Mouse (Mus musculus): ENCODE results near the gene Noc4l.

The Noc4l gene

DNA sequence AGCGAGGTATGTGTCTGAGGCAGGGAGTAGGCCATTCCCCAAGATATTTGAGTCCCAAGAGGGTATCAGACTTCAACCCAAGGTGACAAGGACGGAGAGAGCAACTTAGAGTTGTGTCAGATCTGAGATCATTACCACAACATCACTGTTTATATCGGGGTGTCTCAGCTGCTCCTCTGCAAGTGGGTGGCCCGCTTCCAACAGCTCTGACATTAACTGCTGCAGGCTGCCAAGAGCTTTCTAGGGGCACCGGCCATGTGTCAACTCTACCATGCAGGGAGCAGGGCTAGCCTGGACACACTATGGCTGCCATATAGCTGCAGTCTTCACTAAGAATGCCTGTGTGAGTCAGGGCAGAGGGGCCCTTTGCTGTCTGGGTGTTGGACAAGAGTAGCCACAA is 43.3 kb downstream of the Noc4l start:
- intact Hi-C loops (cut with DNase I) = no loop called here

DNA sequence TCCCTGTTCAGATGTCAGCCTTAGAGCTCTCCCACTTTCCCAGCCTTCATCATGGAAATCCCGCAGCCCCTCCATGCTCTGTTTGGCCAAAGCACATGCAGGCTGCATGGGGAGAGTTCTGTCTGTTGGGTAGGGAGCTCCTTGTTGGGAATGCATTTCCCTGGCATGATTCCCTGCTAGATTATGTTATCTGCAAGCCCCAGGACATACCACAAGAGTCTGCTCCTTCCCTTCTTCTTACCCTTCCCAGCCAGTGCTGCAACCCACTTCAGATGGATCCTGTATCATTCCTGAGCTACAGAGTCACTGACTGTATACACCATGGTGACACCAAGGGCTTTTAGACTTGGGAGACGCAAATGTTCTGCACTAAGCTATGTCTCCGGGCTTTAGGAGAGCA is 43.8 kb downstream of the Noc4l start:
- intact Hi-C loops (cut with DNase I) = no loop called here

DNA sequence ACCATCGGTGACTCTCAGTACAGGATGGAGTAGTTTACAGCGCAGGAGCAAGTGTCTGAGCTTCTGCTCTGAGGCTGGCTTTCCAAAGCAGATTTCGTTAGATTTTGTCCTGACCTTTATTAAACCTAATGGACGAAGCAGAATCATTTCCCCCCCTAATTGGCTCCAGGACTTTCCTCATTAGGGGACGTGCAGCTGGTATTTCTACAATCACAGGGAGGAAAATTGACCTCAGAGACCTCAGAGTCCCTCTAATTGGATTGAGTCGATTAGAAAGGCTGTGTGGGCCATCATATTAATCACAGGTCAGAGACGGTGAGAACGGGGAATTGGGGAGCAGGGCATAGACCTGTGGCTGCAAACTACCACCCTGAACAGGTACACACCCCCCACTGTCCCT is 44.3 kb downstream of the Noc4l start:
- intact Hi-C loops (cut with DNase I) = no loop called here

DNA sequence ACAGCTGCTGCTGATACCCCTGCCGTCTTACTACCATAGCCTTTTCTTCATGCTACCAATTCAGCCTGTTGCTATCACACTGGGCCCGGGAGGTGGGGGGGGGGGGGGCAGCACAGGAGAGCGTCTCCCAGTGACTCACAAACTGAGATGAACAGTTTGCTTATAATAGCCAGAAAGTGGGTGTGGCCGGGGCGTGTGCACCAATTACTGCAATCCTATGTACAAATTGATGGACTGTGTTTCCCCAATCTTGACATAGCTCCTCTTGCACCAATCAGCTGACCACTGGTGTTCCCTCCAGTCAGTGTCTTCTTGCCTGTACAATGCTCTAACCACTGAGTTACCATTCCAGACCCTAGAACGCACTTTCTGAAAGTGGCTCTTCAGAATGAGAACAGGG is 44.9 kb downstream of the Noc4l start:
- intact Hi-C loops (cut with DNase I) = no loop called here

DNA sequence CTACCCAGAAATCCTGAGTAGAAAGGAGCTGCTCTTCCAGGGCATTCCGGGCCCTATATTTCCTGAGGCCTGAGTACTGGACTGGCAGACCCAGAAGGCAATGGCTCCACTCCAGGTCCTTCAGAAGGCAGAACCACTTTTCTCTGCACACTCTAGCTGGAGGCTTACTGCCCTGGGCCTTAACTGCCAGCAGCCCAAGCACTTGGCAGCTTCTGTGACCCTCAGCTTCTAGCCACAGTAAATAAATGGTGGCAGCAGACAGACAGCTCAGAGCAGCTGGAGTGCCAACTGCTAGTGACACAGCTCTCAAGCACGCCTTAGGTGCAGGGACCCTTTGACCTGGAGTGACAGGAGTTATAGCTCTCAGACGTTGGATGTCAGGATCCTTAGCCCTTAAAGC is 45.5 kb downstream of the Noc4l start:
- intact Hi-C loops (cut with DNase I) = no loop called here

DNA sequence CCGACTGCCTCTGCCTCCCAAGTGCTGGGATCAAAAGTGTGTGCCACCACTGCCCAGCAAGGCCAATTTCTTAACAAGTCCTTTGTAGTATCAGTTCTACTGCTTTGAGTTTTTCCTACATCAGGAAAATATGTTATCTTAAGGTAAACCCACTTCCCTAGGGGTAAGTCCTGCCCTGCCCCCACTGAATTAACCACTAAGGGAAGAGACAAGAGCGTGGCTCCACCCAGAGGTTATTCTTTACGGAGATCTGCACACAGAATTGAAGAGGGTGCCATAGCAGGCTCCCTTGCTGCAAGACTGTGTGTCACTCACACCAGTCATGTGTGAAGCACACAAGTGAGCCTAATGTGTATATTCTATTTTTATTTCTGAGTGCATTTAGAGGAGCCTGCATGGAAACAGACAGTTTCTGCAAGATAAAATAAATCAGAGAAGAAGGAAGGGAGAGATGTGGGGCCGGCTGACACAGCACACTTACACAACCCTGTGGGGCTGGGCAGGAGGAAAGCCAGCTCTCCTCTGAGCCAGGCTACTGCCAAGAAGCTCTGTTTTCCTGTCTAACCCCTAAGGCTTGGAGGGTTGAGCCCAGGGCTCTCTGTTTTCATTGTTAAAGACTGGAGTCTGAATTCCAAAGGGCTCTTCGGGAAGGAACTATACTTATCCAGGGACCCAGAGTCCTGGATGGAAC is 47.5 kb downstream of the Noc4l start:
- intact Hi-C loops (cut with DNase I) = no loop called here

DNA sequence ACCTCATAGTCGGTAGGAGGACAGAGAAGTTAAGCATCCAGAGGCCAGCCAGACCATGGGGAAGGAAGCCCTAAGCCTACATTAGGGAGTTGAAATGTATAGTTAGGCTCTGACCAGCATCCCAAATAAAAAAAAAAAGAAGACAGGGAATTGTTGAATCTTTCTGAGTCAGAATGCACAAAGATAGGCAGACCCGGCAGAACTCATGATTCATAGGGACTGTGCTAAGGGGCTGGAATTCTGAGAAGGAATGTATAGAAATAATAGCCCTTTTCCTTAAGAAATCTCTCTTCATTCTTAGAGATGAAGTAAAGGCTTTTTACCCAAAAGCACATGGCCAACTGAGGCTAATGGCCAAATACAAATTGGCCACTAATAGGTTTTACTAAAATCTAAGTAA is 48.9 kb downstream of the Noc4l start:
- intact Hi-C loops (cut with DNase I) = no loop called here

DNA sequence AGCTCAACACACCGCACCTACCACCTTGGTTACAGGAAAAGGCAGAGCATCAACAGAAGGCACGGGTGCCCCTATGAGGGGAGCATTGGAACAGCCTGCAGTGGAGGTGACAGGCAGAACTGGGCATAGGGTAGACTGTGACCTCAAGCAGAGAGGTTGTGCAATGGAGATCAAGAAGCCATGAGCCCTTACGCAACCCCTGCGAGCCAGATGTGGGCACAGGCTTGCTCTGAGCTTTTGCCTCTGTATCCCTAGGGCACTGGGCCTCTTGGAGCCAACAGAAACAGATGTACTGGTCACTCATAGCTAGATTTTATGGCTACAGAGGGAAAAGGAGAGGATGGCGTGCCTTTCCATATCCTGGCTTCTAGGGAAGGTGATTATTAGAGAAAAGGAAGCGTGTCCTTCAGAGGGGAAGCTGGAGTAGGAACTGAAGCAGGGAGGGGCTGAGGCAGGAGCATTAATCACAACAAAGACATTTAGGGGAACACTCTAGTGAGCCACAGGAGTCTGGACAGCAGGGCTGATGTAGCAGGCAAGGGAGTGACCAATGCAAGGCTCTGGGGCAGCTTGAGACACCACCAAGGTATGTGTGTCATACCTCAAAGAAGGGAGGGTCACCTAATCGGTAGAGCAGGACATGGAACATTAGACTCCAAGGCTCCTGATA is 50.1 kb downstream of the Noc4l start:
- intact Hi-C loops (cut with DNase I) = no loop called here

Small RNAs within 50 kb of the gene (microRNA-seq; reads per million reads assigned to microRNA genes)
- gene Mir7026 = 0.80 to 0.99 reads per million in 2 experiments
